Mouse (Mus musculus): ENCODE measurements around the gene Tbxas1.

- TF ChIP-seq CTCF (IDR thresholded peaks at IDR 0.05; ENCODE audit: low read depth, low read length) = no peak
- no peak for TF ChIP-seq POLR2A (IDR thresholded peaks at IDR 0.05; ENCODE audit: extremely low read depth, insufficient read depth, low read length)
Measured at GRCm38 (mm10) chr6:38997838-38998237, 122.6 kb downstream of the Tbxas1 start.
